Mouse (Mus musculus) embryonic facial prominence, embryonic 10.5 days (tissue): ENCODE data around the gene Cdt1. TPM values are rescaled to one million over a fixed set of nuclear protein-coding genes. Genes with fewer than 3 reads are reported as not detected.
"Not testable (repeated sequence)": the region's sequence is repeated elsewhere in the genome, so short reads cannot be mapped to it uniquely, and the experiment has no call there.

Source experiments
- DNase-seq: peaks from one replicate; pipeline ENCODE4 v3.0.0-alpha.2; 2017; ENCODE audit warnings: low spot score
- H3K27ac ChIP-seq: fragments of 300-500 bp; sonication (generic); replicated peaks from 2 replicates; pipeline ENCODE4 v1.5.1; 2016; ENCODE audit warnings: mild to moderate bottlenecking
- H3K27me3 ChIP-seq: fragments of 300-500 bp; sonication (generic); replicated peaks from 2 replicates; pipeline ENCODE4 v1.6.1; 2016; ENCODE audit warnings: low read depth, mild to moderate bottlenecking; ENCODE audit not compliant: poor library complexity, severe bottlenecking
- H3K36me3 ChIP-seq: fragments of 300-500 bp; sonication (generic); replicated peaks from 2 replicates; pipeline ENCODE4 v1.6.1; 2016; ENCODE audit warnings: mild to moderate bottlenecking, moderate library complexity
- H3K4me1 ChIP-seq: fragments of 300-500 bp; sonication (generic); 2 replicates; pipeline ENCODE4 v1.6.1; 2016
- H3K4me3 ChIP-seq: fragments of 300-500 bp; sonication (generic); 2 replicates; pipeline ENCODE4 v1.5.1; 2016; ENCODE audit warnings: mild to moderate bottlenecking, moderate library complexity
- H3K9me3 ChIP-seq: fragments of 300-500 bp; sonication (generic); 2 replicates; pipeline ENCODE4 v1.6.1; 2016; ENCODE audit warnings: mild to moderate bottlenecking
- WGBS: fragments of 180-500 bp; shearing (Covaris S2); methylation state at CpG from one replicate; pipeline ENCODE4 v1.1.7; 2016; 5-methylcytosine and 5-hydroxymethylcytosine counted together
- polyA plus RNA-seq: library from polyadenylated mRNA; unstranded; fragments of >200 nt; fragmentation: Nextera tagmentation; extraction: Ambion mirVana; gene quantifications from 2 replicates; pipeline ENCODE4 v1.2.1, GENCODE M21; 2016

Gene Cdt1
- polyA plus RNA-seq, 1 experiment from 2014 or later, result 70.0 TPM

GRCm38 (mm10) chr8:122569996-122570395 lies 2.2 kb downstream of the Cdt1 start:
- Histone ChIP-seq H3K27me3 (no peaks in the 10 kb centered on the region), H3K9me3 (no peaks in the 10 kb centered on the region), H3K4me3 (peak overlapping the region; percentile 82), H3K27ac (no peak overlapping the region), H3K36me3 (peaks cover 64% of the 10 kb centered on the region), H3K4me1 (peaks cover 63% of the 10 kb centered on the region)
- no peak for DNase-seq
- 96% methylated on average over 16 of the region's 16 CpGs for WGBS

- Histone ChIP-seq H3K27ac (no peak overlapping the region), H3K9me3 (no peaks in the 10 kb centered on the region), H3K4me1 (peaks cover 75% of the 10 kb centered on the region), H3K36me3 (peaks cover 67% of the 10 kb centered on the region), H3K4me3 (0 out of 2 replicates have a peak overlapping the region, but pooled peaks have one; percentile 1), H3K27me3 (no peaks in the 10 kb centered on the region)
- 93% methylated on average over 11 of the region's 11 CpGs for WGBS
- DNase-seq, result no peak
Measured at GRCm38 (mm10) chr8:122571153-122571552, 3.3 kb downstream of the Cdt1 start.

GRCm38 (mm10) chr8:122571750-122572267 lies 4.0 kb downstream of the Cdt1 start:
- no peak overlapping the region for H3K4me3 ChIP-seq
- DNase-seq, result no peak
- no peak overlapping the region for H3K27ac ChIP-seq
- 93% methylated on average over 17 of the region's 17 CpGs for WGBS
- H3K36me3 ChIP-seq, result peaks cover 67% of the 10 kb centered on the region
- H3K27me3 ChIP-seq, result no peaks in the 10 kb centered on the region
- H3K4me1 ChIP-seq, result peaks cover 75% of the 10 kb centered on the region
- H3K9me3 ChIP-seq, result no peaks in the 10 kb centered on the region

- Histone ChIP-seq H3K27ac (no peak overlapping the region), H3K9me3 (no peaks in the 10 kb centered on the region), H3K4me3 (no peak overlapping the region), H3K36me3 (peaks cover 67% of the 10 kb centered on the region), H3K27me3 (no peaks in the 10 kb centered on the region), H3K4me1 (peaks cover 75% of the 10 kb centered on the region)
- 91% methylated on average over 3 of the region's 3 CpGs for WGBS
- no peak for DNase-seq
Measured at GRCm38 (mm10) chr8:122572751-122573150, 4.9 kb downstream of the Cdt1 start.

- not testable (repeated sequence) for H3K27ac ChIP-seq, H3K4me3 ChIP-seq, H3K27me3 ChIP-seq, DNase-seq, H3K9me3 ChIP-seq
- peaks cover 67% of the 10 kb centered on the region for H3K36me3 ChIP-seq
- 49% methylated on average over 4 of the region's 4 CpGs for WGBS
- peaks cover 74% of the 10 kb centered on the region for H3K4me1 ChIP-seq
Measured at GRCm38 (mm10) chr8:122573176-122573575, 5.4 kb downstream of the Cdt1 start.

- Histone ChIP-seq H3K27ac (no peak overlapping the region; the same call in 1 of the 2 replicates), H3K36me3 (peaks cover 67% of the 10 kb centered on the region), H3K4me1 (peaks cover 76% of the 10 kb centered on the region), H3K27me3 (no peaks in the 10 kb centered on the region), H3K4me3 (no peak overlapping the region), H3K9me3 (no peaks in the 10 kb centered on the region)
- 67% methylated on average over 9 of the region's 9 CpGs for WGBS
- no peak for DNase-seq
Measured at GRCm38 (mm10) chr8:122573577-122573976, 5.8 kb downstream of the Cdt1 start.

- Histone ChIP-seq H3K27ac (no peak overlapping the region), H3K4me3 (no peak overlapping the region), H3K36me3 (peaks cover 61% of the 10 kb centered on the region), H3K9me3 (no peaks in the 10 kb centered on the region), H3K4me1 (peaks cover 76% of the 10 kb centered on the region), H3K27me3 (no peaks in the 10 kb centered on the region)
- no peak for DNase-seq
- 64% methylated on average over 3 of the region's 3 CpGs for WGBS
Measured at GRCm38 (mm10) chr8:122574264-122574663, 6.4 kb downstream of the Cdt1 start.

GRCm38 (mm10) chr8:122574667-122575251 lies 6.9 kb downstream of the Cdt1 start:
- Histone ChIP-seq H3K4me3 (peak overlapping the region; percentile 72; the same call in 1 of the 2 replicates), H3K27me3 (no peaks in the 10 kb centered on the region), H3K4me1 (peaks cover 76% of the 10 kb centered on the region), H3K27ac (no peak overlapping the region), H3K9me3 (no peaks in the 10 kb centered on the region), H3K36me3 (peaks cover 56% of the 10 kb centered on the region)
- DNase-seq, result no peak
- 55% methylated on average over 10 of the region's 10 CpGs for WGBS

- Histone ChIP-seq H3K4me3 (peak overlapping the region; percentile 72), H3K27me3 (no peaks in the 10 kb centered on the region), H3K36me3 (peaks cover 51% of the 10 kb centered on the region), H3K27ac (peak overlapping the region; percentile 31), H3K4me1 (peaks cover 76% of the 10 kb centered on the region), H3K9me3 (no peaks in the 10 kb centered on the region)
- DNase-seq, result no peak
- WGBS, result 77% methylated on average over 8 of the region's 8 CpGs
Measured at GRCm38 (mm10) chr8:122575286-122575685, 7.5 kb downstream of the Cdt1 start.

GRCm38 (mm10) chr8:122575735-122576647 lies 8.2 kb downstream of the Cdt1 start:
- 18% methylated on average over 21 of the region's 21 CpGs for WGBS
- DNase-seq, result peak; percentile 34
- H3K4me1 ChIP-seq, result peaks cover 80% of the 10 kb centered on the region

GRCm38 (mm10) chr8:122576648-122577022 lies 8.8 kb downstream of the Cdt1 start, which contains the start of gene Aprt:
Gene Aprt (minus strand): TSS chr8:122576909.
- peak within 1 kb of the TSS; percentile 90 for H3K27ac ChIP-seq
- H3K4me1 ChIP-seq, result peaks cover 84% of the 10 kb centered on the region
- under 1% methylated on average over 39 of the region's 39 CpGs for WGBS
- H3K27me3 ChIP-seq, result no peaks in the 10 kb centered on the region
- H3K36me3 ChIP-seq, result peaks cover 38% of the 10 kb centered on the region
- DNase-seq, result peak; percentile 96
- H3K4me3 ChIP-seq, result peak within 1 kb of the TSS; percentile 72
- H3K9me3 ChIP-seq, result no peaks in the 10 kb centered on the region

More at GRCm38 (mm10) chr8:122575735-122576647, 8.2 kb downstream of the Cdt1 start:
- Histone ChIP-seq H3K27ac (peak overlapping the region; percentile 90), H3K27me3 (no peaks in the 10 kb centered on the region), H3K4me3 (peak overlapping the region; percentile 72), H3K36me3 (peaks cover 44% of the 10 kb centered on the region), H3K9me3 (no peaks in the 10 kb centered on the region)

GRCm38 (mm10) chr8:122577116-122577515 lies 9.3 kb downstream of the Cdt1 start:
- peaks cover 84% of the 10 kb centered on the region for H3K4me1 ChIP-seq

More at GRCm38 (mm10) chr8:122577116-122577515, 9.3 kb downstream of the Cdt1 start:
- no peaks in the 10 kb centered on the region for H3K9me3 ChIP-seq
- H3K27ac ChIP-seq, result peak overlapping the region; percentile 90
- DNase-seq, result no peak
- peaks cover 33% of the 10 kb centered on the region for H3K36me3 ChIP-seq
- no peaks in the 10 kb centered on the region for H3K27me3 ChIP-seq
- WGBS, result 44% methylated on average over 10 of the region's 10 CpGs
- H3K4me3 ChIP-seq, result peak overlapping the region; percentile 72
